Mouse (Mus musculus) myocyte (in vitro differentiated cells): Measurements from ENCODE around the gene Lypd9. TPM values are rescaled to one million over a fixed set of nuclear protein-coding genes. Genes with fewer than 3 reads are reported as not detected.

Experiments
- H3K27me3 ChIP-seq: one replicate; pipeline ENCODE4 v1.6.1; 2011; ENCODE audit not compliant: control insufficient read depth, insufficient read depth, insufficient read length
- H3K36me3 ChIP-seq: one replicate; pipeline ENCODE4 v1.6.1; 2011; ENCODE audit not compliant: control insufficient read depth, insufficient read depth
- H3K4me2 ChIP-seq: one replicate; pipeline ENCODE4 v1.6.1; 2011; ENCODE audit warnings: low read depth, control low read depth
- H3K4me3 ChIP-seq: one replicate; pipeline ENCODE4 v1.5.1; 2011; ENCODE audit warnings: mild to moderate bottlenecking, control low read depth, moderate library complexity
- H3K79me2 ChIP-seq: one replicate; pipeline ENCODE4 v1.6.1; 2011; ENCODE audit not compliant: control insufficient read depth, insufficient read depth
- H3ac ChIP-seq: one replicate; pipeline ENCODE4 v1.6.1; 2011; ENCODE audit not compliant: control insufficient read depth, insufficient read length
- CEBPB ChIP-seq: IDR thresholded peaks from 2 replicates; pipeline ENCODE4 v1.6.1; 2011; ENCODE audit warnings: mild to moderate bottlenecking, moderate library complexity; ENCODE audit not compliant: poor library complexity, insufficient read depth, severe bottlenecking
- E2F4 ChIP-seq: IDR thresholded peaks from one replicate; pipeline ENCODE4 v1.6.1; 2011; ENCODE audit warnings: mild to moderate bottlenecking, control low read depth, moderate library complexity; ENCODE audit not compliant: insufficient read depth
- MAX ChIP-seq: IDR thresholded peaks from one replicate; pipeline ENCODE4 v1.6.1; 2011; ENCODE audit warnings: low read depth, mild to moderate bottlenecking, control low read depth
- MYOD1 ChIP-seq, 3 experiments: IDR thresholded peaks; one replicate each; pipeline ENCODE4 v1.6.1; 2011; ENCODE audit warnings: control low read depth in 2 of 3, low read depth in 2 of 3, mild to moderate bottlenecking in 2 of 3, moderate library complexity in 1 of 3; ENCODE audit not compliant: insufficient read length in 2 of 3, control insufficient read depth in 1 of 3
- MYOG ChIP-seq, 3 experiments: IDR thresholded peaks; one replicate each; pipeline ENCODE4 v1.6.1; 2011; ENCODE audit warnings: control low read depth in 2 of 3, low read depth in 2 of 3, mild to moderate bottlenecking in 2 of 3; ENCODE audit not compliant: insufficient read length in 2 of 3, control insufficient read depth in 1 of 3, insufficient read depth in 1 of 3
- POLR2A ChIP-seq: IDR thresholded peaks from one replicate; pipeline ENCODE4 v1.6.1; 2011; ENCODE audit warnings: low read depth, mild to moderate bottlenecking, control low read depth, moderate library complexity; ENCODE audit not compliant: insufficient read length
- POLR2AphosphoS2 ChIP-seq: IDR thresholded peaks from one replicate; pipeline ENCODE4 v1.6.1; 2011; ENCODE audit warnings: low read depth, control low read depth; ENCODE audit not compliant: insufficient read length
- REST ChIP-seq: IDR thresholded peaks from one replicate; pipeline ENCODE4 v1.6.1; 2011; ENCODE audit warnings: mild to moderate bottlenecking, control low read depth, moderate library complexity; ENCODE audit not compliant: insufficient read depth, insufficient read length
- SRF ChIP-seq: IDR thresholded peaks from one replicate; pipeline ENCODE4 v1.6.1; 2011; ENCODE audit warnings: low read depth; ENCODE audit not compliant: control insufficient read depth, insufficient read length
- TCF12 ChIP-seq: IDR thresholded peaks from one replicate; pipeline ENCODE4 v1.6.1; 2011; ENCODE audit warnings: mild to moderate bottlenecking, control low read depth; ENCODE audit not compliant: poor library complexity, insufficient read depth, severe bottlenecking
- TCF3 ChIP-seq: IDR thresholded peaks from one replicate; pipeline ENCODE4 v1.6.1; 2011; ENCODE audit warnings: low read depth, control low read depth; ENCODE audit not compliant: insufficient read length
- USF1 ChIP-seq: IDR thresholded peaks from one replicate; pipeline ENCODE4 v1.6.1; 2011; ENCODE audit warnings: low read depth, mild to moderate bottlenecking, control low read depth, moderate library complexity
- polyA plus RNA-seq: library from polyadenylated mRNA; unstranded; fragments of >200 nt; fragmentation: generic; extraction: Trizol; gene quantifications from one replicate; pipeline ENCODE4 v1.2.1, GENCODE M21; 2012; ENCODE audit warnings: missing spikeins

The Lypd9 gene
- polyA plus RNA-seq, 1 experiment = not detected

DNA sequence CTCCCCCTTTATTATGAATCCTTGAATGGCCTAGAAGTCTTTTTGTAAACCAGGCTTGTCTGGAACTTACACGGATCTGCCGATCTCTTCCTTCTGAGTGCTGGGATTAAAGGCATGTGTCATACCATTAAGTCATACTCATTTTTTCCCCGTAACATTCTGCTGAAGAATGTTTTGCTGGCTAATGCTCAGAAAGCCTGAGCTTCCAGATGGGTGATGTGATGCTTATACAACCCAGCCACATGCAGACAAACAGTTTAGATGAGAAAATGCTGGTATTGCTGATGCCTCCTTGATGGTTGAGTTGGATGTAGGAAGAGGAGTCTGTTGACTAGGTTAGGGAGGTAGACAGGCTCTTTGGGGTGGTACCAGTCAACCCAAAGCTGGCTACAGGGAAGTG lies 34.4 kb downstream of the Lypd9 start:
- no peak overlapping the region for H3ac ChIP-seq
- H3K36me3 ChIP-seq = no peaks in the 10 kb centered on the region
- H3K27me3 ChIP-seq = no peaks in the 10 kb centered on the region
- H3K79me2 ChIP-seq = no peaks in the 10 kb centered on the region
- TF ChIP-seq USF1 (no peak), E2F4 (no peak), TCF3 (no peak), REST (no peak), MYOG (IDR thresholded peaks at IDR 0.05; ENCODE audit: control insufficient read depth in 1 of 3, insufficient read depth in 1 of 3, insufficient read length in 2 of 3, low read depth in 2 of 3) (no peak), MYOD1 (IDR thresholded peaks at IDR 0.05; ENCODE audit: control insufficient read depth in 1 of 3, insufficient read length in 2 of 3, low read depth in 2 of 3) (no peak), POLR2AphosphoS2 (no peak), CEBPB (no peak), MAX (no peak), TCF12 (no peak), POLR2A (no peak), SRF (no peak)
- no peak overlapping the region for H3K4me2 ChIP-seq
- no peak overlapping the region for H3K4me3 ChIP-seq

DNA sequence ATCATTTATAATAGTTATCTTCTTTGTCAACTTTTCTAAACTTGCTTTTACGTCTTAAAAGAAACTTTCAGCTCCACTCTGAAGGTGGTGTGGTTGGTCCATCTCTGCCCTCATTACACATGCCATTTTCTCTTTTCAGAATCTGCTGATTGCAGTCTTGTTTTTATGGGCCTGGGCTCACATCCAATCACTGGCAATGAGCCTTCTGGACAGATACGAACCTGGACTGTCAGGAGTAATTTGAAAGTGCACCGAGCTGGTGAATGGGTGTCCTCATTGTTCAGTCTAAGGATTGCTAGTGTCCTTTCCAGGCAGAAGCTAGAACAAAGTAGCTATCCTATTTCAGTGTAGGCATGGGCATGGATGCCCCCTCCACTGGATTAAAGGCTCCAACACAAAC lies 44.7 kb downstream of the Lypd9 start:
- H3K4me2 ChIP-seq = no peak overlapping the region
- no peak overlapping the region for H3ac ChIP-seq
- no peaks in the 10 kb centered on the region for H3K79me2 ChIP-seq
- TF ChIP-seq USF1 (no peak), TCF3 (no peak), REST (no peak)
- H3K4me3 ChIP-seq = no peak overlapping the region
- no peaks in the 10 kb centered on the region for H3K36me3 ChIP-seq
- H3K27me3 ChIP-seq = no peaks in the 10 kb centered on the region

DNA sequence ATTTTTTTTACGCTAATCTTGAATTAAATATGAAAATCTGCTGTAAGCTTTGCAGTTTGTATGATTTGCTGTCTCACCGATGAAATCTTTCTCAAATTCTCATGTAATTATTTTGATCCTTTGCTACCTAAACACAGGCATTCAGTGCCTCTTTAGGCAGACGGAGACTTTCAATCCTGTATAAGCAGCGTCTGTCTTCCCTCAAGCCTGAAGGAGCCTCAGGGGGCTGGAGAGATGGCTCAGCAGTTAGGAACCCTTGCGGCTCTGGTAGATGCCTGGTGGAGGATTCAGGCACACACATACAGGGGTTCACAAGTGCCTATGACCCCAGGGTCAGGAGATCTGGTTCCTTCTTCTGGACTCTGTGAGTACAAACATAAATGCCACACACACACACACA lies 52.1 kb downstream of the Lypd9 start:
- H3K27me3 ChIP-seq = no peaks in the 10 kb centered on the region
- H3K4me3 ChIP-seq = no peak overlapping the region
- no peaks in the 10 kb centered on the region for H3K79me2 ChIP-seq
- no peaks in the 10 kb centered on the region for H3K36me3 ChIP-seq
- TF ChIP-seq MAX (no peak), E2F4 (no peak)
- no peak overlapping the region for H3K4me2 ChIP-seq
- H3ac ChIP-seq = no peak overlapping the region

- no peak overlapping the region for H3ac ChIP-seq
- no peaks in the 10 kb centered on the region for H3K27me3 ChIP-seq
- H3K79me2 ChIP-seq = no peaks in the 10 kb centered on the region
- H3K4me2 ChIP-seq = no peak overlapping the region
- TF ChIP-seq CEBPB (no peak), MYOD1 (IDR thresholded peaks at IDR 0.05; ENCODE audit: control insufficient read depth in 1 of 3, insufficient read length in 2 of 3, low read depth in 2 of 3) (no peak), E2F4 (no peak), REST (no peak), SRF (no peak), TCF3 (no peak), TCF12 (no peak), MYOG (IDR thresholded peaks at IDR 0.05; ENCODE audit: control insufficient read depth in 1 of 3, insufficient read depth in 1 of 3, insufficient read length in 2 of 3, low read depth in 2 of 3) (no peak), POLR2AphosphoS2 (no peak), USF1 (no peak), POLR2A (no peak), MAX (no peak)
- no peak overlapping the region for H3K4me3 ChIP-seq
- H3K36me3 ChIP-seq = no peaks in the 10 kb centered on the region
Measured at GRCm38 (mm10) chr11:58399985-58400645, 52.6 kb downstream of the Lypd9 start.

Other genes starting within 250 kb of the Lypd9 start
- 0.67 TPM for gene 4930438A08Rik, start 178.1 kb downstream of the Lypd9 start, polyA plus RNA-seq
- gene Zfp692, start 145.9 kb downstream of the Lypd9 start, polyA plus RNA-seq = 6.0 TPM
- 15.7 TPM for gene Zfp672, start 122.6 kb downstream of the Lypd9 start, polyA plus RNA-seq
- 38.1 TPM for gene Sh3bp5l, start 122.2 kb downstream of the Lypd9 start, polyA plus RNA-seq
- not detected for gene Lypd8, start 73.9 kb downstream of the Lypd9 start, polyA plus RNA-seq
- gene 1810065E05Rik, start 31.8 kb downstream of the Lypd9 start, polyA plus RNA-seq = not detected
- gene Gm12253, start 20.4 kb downstream of the Lypd9 start, polyA plus RNA-seq = not detected
- gene Olfr30, start 9.3 kb upstream of the Lypd9 start, polyA plus RNA-seq = not detected
- gene Olfr332, start 39.6 kb upstream of the Lypd9 start, polyA plus RNA-seq = not detected
- gene Olfr331, start 49.6 kb upstream of the Lypd9 start, polyA plus RNA-seq = not detected
- gene Olfr330, start 81.9 kb upstream of the Lypd9 start, polyA plus RNA-seq = not detected
- gene Olfr329-ps, start 93.5 kb upstream of the Lypd9 start, polyA plus RNA-seq = not detected
- not detected for gene Olfr328, start 102.7 kb upstream of the Lypd9 start, polyA plus RNA-seq
- not detected for gene Olfr224, start 117.6 kb upstream of the Lypd9 start, polyA plus RNA-seq
- not detected for gene Olfr325, start 124.8 kb upstream of the Lypd9 start, polyA plus RNA-seq
- gene Olfr324, start 142.2 kb upstream of the Lypd9 start, polyA plus RNA-seq = not detected
- not detected for gene 2210407C18Rik, start 163.2 kb upstream of the Lypd9 start, polyA plus RNA-seq
- gene Olfr323, start 177.6 kb upstream of the Lypd9 start, polyA plus RNA-seq = not detected
- gene Trim58, start 187.5 kb upstream of the Lypd9 start, polyA plus RNA-seq = not detected
- not detected for gene Olfr322, start 205.9 kb upstream of the Lypd9 start, polyA plus RNA-seq
- gene Olfr320, start 228.2 kb upstream of the Lypd9 start, polyA plus RNA-seq = not detected
- gene Olfr319, start 246.2 kb upstream of the Lypd9 start, polyA plus RNA-seq = not detected